Comparison of ENCODE assay signal across 24 mouse cellular contexts in genomic region chr6:43642375-43642774, GRCm38 (mm10). TPM values are rescaled to one million over a fixed set of nuclear protein-coding genes. Genes with fewer than 3 reads are reported as not detected.
DNase-seq lines count a peak whose midpoint lies in the region; ATAC-seq and TF ChIP-seq lines count a peak whose summit lies in the region.
"Had no signal": no experiment of that assay in that cellular context is flagged by ENCODE, and none has a peak within 500 bp of the region (broad histone marks: within the 10 kb centered on the region; RNA-seq: fewer than 3 reads in every experiment).

No protein-coding gene starts in this region.

- no peak for TF ChIP-seq CTCF in layer of hippocampus, adult 2 months (conservative IDR thresholded peaks at IDR 0.05)
- no peak for TF ChIP-seq CTCF in thymus, adult 2 months (IDR thresholded peaks at IDR 0.05; ENCODE audit: borderline replicate concordance, control insufficient read depth, extremely low read depth, insufficient read depth, low read length, poor library complexity)

- WGBS in thymus, adult 2 months, result 56% methylated on average over 5 of the region's 5 CpGs
- 86% methylated on average over 5 of the region's 5 CpGs for WGBS in hindbrain, embryonic 14.5 days

- no peak overlapping the region for H3K9ac ChIP-seq in hindbrain, embryonic 14.5 days
- H3K9ac ChIP-seq: forebrain, postnatal 0 days; hindbrain, embryonic 13.5 days; liver, embryonic 12.5 days; lung, embryonic 14.5 days had no signal

- DNase-seq in frontal cortex, postnatal 14 days (ENCODE audit: low spot score in 2 of 2), result no peak
- peak in 1 of 2 experiments; percentile 51 for DNase-seq in layer of hippocampus, adult 2 months (ENCODE audit: low spot score in 2 of 2)
- no peak for DNase-seq in layer of hippocampus, adult 9-10 months (ENCODE audit: low spot score)
- DNase-seq in brain, adult 2 months (ENCODE audit: low read depth, low spot score), result peak; percentile 79
- no peak for DNase-seq in thymus, adult 2 months
- no peak for DNase-seq in hindbrain, embryonic 14.5 days (ENCODE audit: low spot score)
- DNase-seq: adrenal gland, adult 2 months; cerebellum, adult 18-20 months; cerebellum, postnatal 36 days; forebrain, postnatal 0 days; heart, postnatal 14 days; kidney, postnatal 36 days; lung, embryonic 14.5 days; midbrain, embryonic 14.5 days; retina, postnatal 1 day; spleen, adult 18-20 months; thymus, postnatal 14 days had no signal

- no peak for TF ChIP-seq POLR2A in thymus, adult 2 months (IDR thresholded peaks at IDR 0.05; ENCODE audit: control insufficient read depth, extremely low read depth, insufficient read depth, low read length, poor library complexity)

- no peak overlapping the region for H3K4me3 ChIP-seq in layer of hippocampus, adult 2 months
- no peak overlapping the region for H3K4me3 ChIP-seq in thymus, adult 2 months (ENCODE audit: control insufficient read depth, insufficient read depth, low read length)
- H3K4me3 ChIP-seq in hindbrain, embryonic 14.5 days (replicated peaks; ENCODE audit: low read length), result no peak overlapping the region
- H3K4me3 ChIP-seq: hindbrain, embryonic 13.5 days; liver, embryonic 12.5 days had no signal

- ATAC-seq in frontal cortex, adult (ENCODE audit: low TSS enrichment), result peak; percentile 79
- ATAC-seq in megakaryocyte progenitor cell, adult 5-6 weeks (replicated peaks; ENCODE audit: poor library complexity), result peak; percentile 47
- ATAC-seq in hindbrain, embryonic 14.5 days (ENCODE audit: low FRiP score), result no peak
- ATAC-seq: forebrain, postnatal 0 days; intestine, embryonic 16.5 days; liver, embryonic 12.5 days had no signal

- peak overlapping the region; percentile 61 for H3K27ac ChIP-seq in layer of hippocampus, adult 2 months
- H3K27ac ChIP-seq in thymus, adult 2 months (ENCODE audit: control insufficient read depth, insufficient read depth, low read length), result no peak overlapping the region
- no peak overlapping the region for H3K27ac ChIP-seq in hindbrain, embryonic 14.5 days
- H3K27ac ChIP-seq: hindbrain, embryonic 13.5 days; liver, embryonic 12.5 days; macrophage had no signal

- no peaks in the 10 kb centered on the region for H3K4me1 ChIP-seq in thymus, adult 2 months (replicated peaks; ENCODE audit: control insufficient read depth, insufficient read depth, low read length)
- no peaks in the 10 kb centered on the region for H3K4me1 ChIP-seq in hindbrain, embryonic 14.5 days (replicated peaks; ENCODE audit: control insufficient read depth, insufficient read depth, low read length)
- H3K4me1 ChIP-seq: hindbrain, embryonic 13.5 days; liver, embryonic 12.5 days had no signal

- no peaks in the 10 kb centered on the region for H3K27me3 ChIP-seq in thymus, adult 2 months (ENCODE audit: control insufficient read depth, insufficient read depth, low read length)
- H3K27me3 ChIP-seq in hindbrain, embryonic 14.5 days (ENCODE audit: control insufficient read depth, insufficient read depth, low read length), result no peaks in the 10 kb centered on the region
- H3K27me3 ChIP-seq: hindbrain, embryonic 13.5 days; liver, embryonic 12.5 days had no signal

- H3K36me3 ChIP-seq in thymus, adult 2 months (ENCODE audit: control insufficient read depth, insufficient read depth, low read length), result no peaks in the 10 kb centered on the region
- no peaks in the 10 kb centered on the region for H3K36me3 ChIP-seq in hindbrain, embryonic 14.5 days (replicated peaks; ENCODE audit: control insufficient read depth, insufficient read depth)
- H3K36me3 ChIP-seq: hindbrain, embryonic 13.5 days; liver, embryonic 12.5 days had no signal

- no peak overlapping the region for H3K4me2 ChIP-seq in hindbrain, embryonic 14.5 days (replicated peaks)
- H3K4me2 ChIP-seq: heart, embryonic 11.5 days; hindbrain, embryonic 13.5 days; liver, embryonic 12.5 days; lung, embryonic 14.5 days had no signal

- H3K9me3 ChIP-seq in hindbrain, embryonic 14.5 days (ENCODE audit: control insufficient read depth, low read length), result no peaks in the 10 kb centered on the region
- H3K9me3 ChIP-seq: hindbrain, embryonic 13.5 days; liver, embryonic 12.5 days had no signal

RNA-seq across cellular contexts. Expression of gene Tpk1, which starts 23.7 kb away (rescaled TPM):
- 1 to 10 TPM; 2.6 to 3.6 TPM for total RNA-seq in layer of hippocampus, adult 2 months (2021)
- total RNA-seq in megakaryocyte progenitor cell, adult 5-6 weeks (2015), result 9.3 and 10.8 TPM in 2 replicates
- 3.6 and 5.2 TPM in 2 replicates for total RNA-seq in megakaryocyte progenitor cell, adult 5-6 weeks (2017)
- polyA plus RNA-seq in thymus, adult 2 months (2012; rRNA removed), result 3.2 and 3.5 TPM in 2 replicates
- 5.1 and 5.3 TPM in 2 replicates for polyA plus RNA-seq in hindbrain, embryonic 14.5 days (2014; fragmentation: Nextera tagmentation; extraction: Ambion mirVana)
